Mouse (Mus musculus): ENCODE data around the gene Fscn2. TPM values are rescaled to one million over a fixed set of nuclear protein-coding genes. Genes with fewer than 3 reads are reported as not detected.

Fscn2 gene
- total RNA-seq, 2 experiments from 2014 or later: 0.31 to 0.37 TPM

DNA sequence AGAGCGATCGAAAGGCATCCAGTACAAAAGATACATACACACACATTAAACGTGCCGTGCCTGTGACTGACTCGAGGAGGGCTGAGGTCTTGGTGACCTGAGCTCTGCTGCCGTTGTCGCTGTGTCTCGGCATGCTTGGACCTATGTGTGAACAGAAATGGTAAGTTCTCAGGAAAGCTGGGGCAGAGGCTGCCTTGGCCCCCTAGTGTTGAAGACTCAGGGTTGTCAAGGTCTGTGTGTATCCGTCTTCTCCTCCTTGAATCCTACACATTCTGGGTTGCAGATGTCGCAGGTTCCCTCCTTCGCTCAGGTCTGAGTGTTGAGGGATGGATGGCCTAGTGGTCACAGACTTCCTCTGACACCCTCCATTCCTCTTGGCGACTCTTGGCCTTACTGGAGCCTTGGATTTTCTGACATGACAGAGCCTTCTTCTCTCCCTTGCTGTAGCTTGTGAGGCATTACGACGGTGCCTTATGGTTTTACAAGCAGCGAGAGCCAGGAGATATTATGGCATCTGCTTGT, 5.0 kb upstream of the Fscn2 start:
- intact Hi-C loops (cut with DNase I): no loop called here
- no peak for DNase-seq

GRCm38 (mm10) chr11:120356900-120357299, 4.4 kb upstream of the Fscn2 start:
- intact Hi-C loops (cut with DNase I): no loop called here
- no peak for DNase-seq

- intact Hi-C loops (cut with DNase I): no loop called here
- DNase-seq: peak in 1 of 2 experiments; percentile 63
These were observed 3.4 kb upstream of the Fscn2 start for GRCm38 (mm10) chr11:120357791-120358401.

DNA sequence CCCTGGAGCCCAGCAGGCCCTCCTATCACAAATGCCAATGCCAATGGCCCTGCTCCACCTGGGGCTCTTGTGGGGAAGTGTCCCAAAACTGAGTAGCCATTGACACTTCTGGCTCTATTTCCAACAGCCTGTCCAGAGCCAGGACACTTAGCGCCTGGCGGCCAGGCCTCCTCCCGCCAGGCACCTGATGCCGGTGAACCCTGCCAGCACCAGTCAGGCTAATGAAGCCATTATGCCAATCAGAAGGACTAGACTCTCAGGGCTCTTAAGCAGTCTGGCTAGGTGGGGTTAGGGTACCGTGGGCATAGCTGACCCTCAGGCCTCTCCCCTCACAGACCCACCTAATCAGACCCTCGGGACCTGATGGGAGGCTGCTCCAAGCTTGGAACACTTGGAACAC, 1.9 kb upstream of the Fscn2 start:
- DNase-seq: no peak
- intact Hi-C loops (cut with DNase I): no loop called here

DNA sequence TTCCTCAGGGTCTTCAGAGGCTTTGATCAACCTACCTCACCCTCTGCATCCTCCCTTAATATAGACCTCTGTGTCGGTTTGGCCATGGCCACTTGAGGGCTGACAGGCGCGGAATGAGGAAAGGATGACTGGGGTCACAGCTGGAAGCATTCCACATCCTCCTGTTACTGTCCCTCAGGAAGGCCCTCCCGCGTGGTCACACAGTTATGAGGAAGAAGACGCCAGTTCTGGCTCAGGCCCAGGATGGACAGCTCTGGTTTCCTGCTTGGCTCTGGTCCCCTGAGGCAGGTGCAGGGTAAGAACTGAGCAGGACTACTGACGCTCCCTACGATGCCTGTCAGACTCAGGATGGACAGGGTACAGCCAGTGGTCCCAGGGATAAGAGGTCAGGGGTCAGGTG, 1.3 kb upstream of the Fscn2 start:
- intact Hi-C loops (cut with DNase I): no loop called here
- DNase-seq: peak; percentile 65 to 70

DNA sequence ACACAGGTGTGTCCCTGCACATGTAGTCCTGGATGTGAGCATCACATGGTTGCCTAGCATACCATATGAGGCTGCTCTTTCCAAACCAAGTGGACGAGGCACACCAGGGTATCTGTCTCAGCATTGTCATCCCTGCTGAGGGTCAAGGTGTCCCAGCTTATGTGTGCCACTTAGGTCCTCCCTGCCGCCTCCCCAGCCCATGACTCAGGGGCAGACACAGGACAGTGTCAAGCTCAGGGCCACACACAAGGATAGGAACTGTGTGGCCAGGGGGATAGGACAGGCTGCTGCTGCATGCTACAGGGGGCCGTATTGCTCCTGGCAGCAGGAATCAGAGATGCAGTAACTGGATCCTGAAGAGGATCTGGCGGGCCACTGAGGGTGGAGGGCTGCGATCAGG, 579 bp upstream of the Fscn2 start:
- intact Hi-C loops (cut with DNase I): no loop called here
- no peak for DNase-seq

- intact Hi-C loops (cut with DNase I): no loop called here
- no peak for DNase-seq
These were observed 1.6 kb downstream of the Fscn2 start for GRCm38 (mm10) chr11:120362891-120363290.

DNA sequence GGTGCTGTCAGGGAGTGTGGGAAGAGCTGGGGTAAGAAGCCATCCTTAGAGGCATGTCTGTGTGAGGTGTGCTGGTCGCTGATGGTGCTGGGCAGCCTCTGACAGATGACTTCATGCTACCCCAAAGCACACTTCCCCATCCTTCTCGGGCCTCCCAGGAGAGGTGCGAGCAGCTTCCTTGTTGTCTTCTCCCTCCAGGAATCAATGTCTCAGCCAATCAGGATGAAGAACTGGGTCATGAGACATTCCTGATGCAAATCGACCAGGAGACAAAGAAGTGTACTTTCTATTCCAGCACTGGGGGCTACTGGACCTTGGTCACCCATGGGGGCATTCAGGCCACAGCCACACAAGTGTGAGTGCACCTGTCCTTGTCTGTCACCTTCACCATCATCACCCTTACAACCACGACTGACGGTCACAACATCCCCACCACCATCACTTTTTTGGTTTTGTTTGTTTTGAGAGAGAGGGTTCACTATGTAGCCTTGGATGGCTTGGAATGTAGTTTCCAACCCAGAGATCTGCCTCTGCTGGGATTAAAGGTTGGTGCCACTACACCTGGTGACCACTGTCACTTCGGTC, 5.2 kb downstream of the Fscn2 start:
- intact Hi-C loops (cut with DNase I): no loop called here
- no peak for DNase-seq

DNA sequence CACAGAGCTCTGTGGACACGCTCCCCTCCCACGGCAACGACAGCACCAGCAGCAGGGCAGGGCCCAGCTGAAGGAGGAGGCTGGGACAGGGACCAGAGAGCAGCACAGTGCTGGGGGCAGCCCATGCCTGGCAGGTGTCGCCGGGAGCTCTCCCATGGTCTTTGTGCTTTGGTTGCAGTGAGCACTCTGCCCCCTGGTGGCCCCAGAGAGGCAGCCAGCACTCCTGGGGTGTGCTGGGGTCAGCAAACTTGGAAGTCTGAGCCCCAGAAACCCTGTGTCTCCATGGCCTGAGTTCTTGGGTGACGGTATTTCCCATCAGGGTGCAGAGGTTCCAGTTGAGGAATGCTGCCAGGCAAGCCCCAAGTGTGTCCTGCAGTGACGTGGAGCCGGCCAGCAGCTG, 8.3 kb downstream of the Fscn2 start:
- intact Hi-C loops (cut with DNase I): no loop called here
- peak; percentile 67 to 69 for DNase-seq

- DNase-seq: no peak
- intact Hi-C loops (cut with DNase I): no loop called here
These were observed 11.7 kb downstream of the Fscn2 start for GRCm38 (mm10) chr11:120373025-120373424.

DNA sequence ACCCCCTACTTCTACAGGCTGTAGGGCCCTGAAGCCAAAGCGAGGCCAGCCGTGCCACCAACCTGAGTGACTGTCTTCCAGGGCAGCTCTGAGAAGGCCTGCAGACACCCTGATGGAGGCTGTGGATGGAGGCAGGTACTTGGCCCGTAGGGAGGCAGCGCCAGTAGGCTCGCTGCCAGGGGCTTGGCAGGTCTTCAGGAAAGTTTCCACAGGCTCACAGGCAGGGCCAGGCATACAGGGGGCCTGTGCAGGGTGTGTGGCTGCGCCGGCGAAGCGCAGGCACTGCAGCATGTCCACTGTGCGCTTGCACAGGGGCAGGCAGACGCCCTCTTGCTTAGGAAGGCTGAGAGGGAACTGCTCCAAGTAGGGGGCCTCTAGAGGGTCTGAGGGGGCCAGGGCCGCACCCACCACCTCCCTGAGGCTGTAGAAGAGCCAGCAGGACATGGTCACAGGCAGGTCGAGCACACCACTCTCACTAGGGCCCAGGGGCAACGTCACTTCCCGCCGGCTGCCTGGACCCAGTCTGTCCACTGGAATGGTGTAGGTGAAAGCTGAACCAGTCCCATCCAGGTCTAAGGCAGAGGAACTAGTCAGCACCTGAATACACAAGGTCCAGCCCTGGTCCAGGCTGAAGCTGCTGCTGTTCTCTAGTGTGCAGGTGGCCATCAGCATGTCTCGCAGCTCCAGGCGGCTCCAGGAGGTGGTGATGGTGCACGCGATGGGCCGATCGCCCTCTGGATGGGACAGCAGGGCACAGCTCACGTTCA, 12.7 kb downstream of the Fscn2 start:
- peak in 1 of 2 experiments; percentile 56 for DNase-seq
- intact Hi-C loops (cut with DNase I): no loop called here

DNA sequence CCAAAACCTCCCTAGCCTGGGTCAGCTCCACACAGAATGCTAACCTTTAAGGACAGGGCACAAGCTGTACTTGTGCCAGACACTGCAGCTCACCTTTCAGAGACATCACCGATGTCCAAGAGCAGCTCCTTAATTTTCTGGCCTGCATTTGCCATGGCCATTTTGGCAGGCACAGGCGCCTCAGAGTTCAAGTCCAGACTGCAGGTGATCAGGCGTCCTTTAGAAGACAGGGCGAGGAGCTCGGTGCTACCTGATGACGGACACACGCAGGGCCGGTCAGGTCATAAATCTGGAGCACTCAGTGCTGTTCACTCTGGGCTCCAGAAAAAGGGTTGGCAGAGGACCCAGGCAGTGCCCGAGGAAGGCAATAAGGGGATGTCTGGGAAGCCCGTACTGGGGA, 14.0 kb downstream of the Fscn2 start:
- intact Hi-C loops (cut with DNase I): loop anchor here (5.0 kb wide), 1 partner anchor 47 kb away; no protein-coding TSS in a partner anchor
- no peak for DNase-seq

GRCm38 (mm10) chr11:120376302-120377160, 15.2 kb downstream of the Fscn2 start:
- intact Hi-C loops (cut with DNase I): loop anchor here (5.0 kb wide), 1 partner anchor 46 kb away; no protein-coding TSS in a partner anchor

DNA sequence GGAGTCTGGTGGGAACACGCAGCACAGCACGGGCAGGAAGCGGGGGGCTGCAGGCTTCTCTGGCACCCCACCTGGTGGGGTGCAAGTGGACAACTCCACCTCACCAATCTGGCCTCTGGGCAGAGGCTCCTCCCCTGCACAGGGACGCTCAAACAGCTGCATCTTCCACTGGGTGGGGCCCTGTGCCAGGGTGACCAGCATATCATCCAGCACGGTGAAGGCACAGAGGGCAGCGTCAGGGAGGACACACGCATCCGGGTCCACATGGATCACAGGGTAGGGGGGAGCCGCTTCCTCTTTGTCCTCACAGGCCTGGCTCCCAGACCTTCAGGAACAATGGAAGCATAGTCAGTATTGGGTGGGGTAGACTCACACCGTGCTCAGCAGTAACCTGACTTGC, 16.0 kb downstream of the Fscn2 start:
- no peak for DNase-seq
- intact Hi-C loops (cut with DNase I): loop anchor here (5.0 kb wide), 1 partner anchor 45 kb away; no protein-coding TSS in a partner anchor

More at GRCm38 (mm10) chr11:120376302-120377160, 15.2 kb downstream of the Fscn2 start:
- DNase-seq: no peak

DNA sequence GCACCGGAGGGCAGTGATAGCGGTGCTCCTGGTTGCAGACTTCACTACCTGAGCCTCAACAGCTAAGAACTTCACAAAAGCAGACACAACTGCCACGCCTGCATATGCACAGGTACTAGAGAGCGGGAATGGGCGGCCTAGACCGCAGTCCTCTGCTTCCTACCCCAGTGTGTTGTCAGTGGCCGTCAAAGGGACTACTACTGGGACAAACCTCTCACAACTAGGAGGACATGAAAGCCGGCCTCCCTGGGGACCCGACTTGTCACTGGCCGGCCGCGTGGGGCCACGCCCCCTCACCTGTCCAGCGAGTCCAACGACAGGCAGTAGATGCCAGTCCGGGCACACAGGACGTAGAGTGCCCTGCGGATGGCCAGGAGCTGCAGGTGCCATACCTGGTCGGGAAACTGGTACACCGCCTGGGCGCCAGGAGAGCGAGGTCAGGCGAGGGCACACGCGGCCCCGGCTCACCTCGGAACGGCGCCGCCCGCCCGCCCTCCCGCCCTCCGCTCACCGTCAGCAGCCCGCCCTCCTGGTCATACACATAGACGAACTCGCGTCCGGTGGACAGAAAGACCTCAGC, 16.8 kb downstream of the Fscn2 start:
- intact Hi-C loops (cut with DNase I): loop anchor here (5.0 kb wide), 1 partner anchor 44 kb away; no protein-coding TSS in a partner anchor
- no peak for DNase-seq

- peak; percentile 82 to 87 for DNase-seq
- intact Hi-C loops (cut with DNase I): loop anchor here (5.0 kb wide), 1 partner anchor 43 kb away; no protein-coding TSS in a partner anchor
These were observed 17.5 kb downstream of the Fscn2 start, which contains the start of gene Faap100 for GRCm38 (mm10) chr11:120378611-120379540. Gene Faap100 (minus strand): TSS chr11:120378764.

DNA sequence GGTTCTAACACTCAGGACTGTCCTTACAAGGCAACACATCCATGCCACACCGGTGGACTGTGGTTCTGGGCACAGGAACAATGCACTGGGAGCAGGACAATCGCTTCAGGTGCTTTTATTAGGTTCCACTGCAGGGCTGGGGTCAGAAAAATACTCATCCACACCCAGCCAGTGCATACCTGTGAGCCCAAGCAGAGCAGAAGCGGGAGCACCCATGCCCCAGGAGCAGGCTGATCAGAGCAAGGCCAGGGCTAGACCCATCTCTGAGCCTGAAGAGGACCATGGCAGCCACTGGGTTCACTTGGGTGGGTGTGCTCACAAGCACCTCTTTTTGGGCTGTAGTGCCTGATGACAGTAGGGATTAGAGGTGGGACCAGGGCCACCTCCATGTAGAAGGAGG, 18.9 kb downstream of the Fscn2 start:
- DNase-seq: no peak
- intact Hi-C loops (cut with DNase I): no loop called here

- intact Hi-C loops (cut with DNase I): no loop called here
- no peak for DNase-seq
These were observed 19.8 kb downstream of the Fscn2 start for GRCm38 (mm10) chr11:120381157-120381556.

- intact Hi-C loops (cut with DNase I): no loop called here
- DNase-seq: no peak
These were observed 21.2 kb downstream of the Fscn2 start for GRCm38 (mm10) chr11:120382509-120382908.
